Mouse (Mus musculus) left cerebral cortex, postnatal 14 days (tissue): ENCODE results near the gene Bmp2k. TPM values are rescaled to one million over a fixed set of nuclear protein-coding genes. Genes with fewer than 3 reads are reported as not detected.

Experiments used
- DNase-seq, 2 experiments: peaks; one replicate each; pipeline ENCODE4 v3.0.0; 2021 to 2022; ENCODE audit warnings: low spot score in 2 of 2, mixed read lengths in 1 of 2
- intact Hi-C: fragments of 180-260 bp; cut with DNase I; formaldehyde crosslinking; loops from one replicate; pipeline ENCODE4 v1.15.1; 2025
- total RNA-seq, 2 experiments: library from RNA; stranded (reverse); gene quantifications; 2 replicates each; pipeline ENCODE4 v1.2.3; 2021

The Bmp2k gene
- total RNA-seq, 2 experiments from 2014 or later = 12.8 to 13.5 TPM

- intact Hi-C loops = no loop called here
- DNase-seq = no peak
These were observed 87.6 kb downstream of the Bmp2k start for GRCm38 (mm10) chr5:97085071-97085470.

- no peak for DNase-seq
These were observed 89.6 kb downstream of the Bmp2k start for GRCm38 (mm10) chr5:97087030-97087630.

GRCm38 (mm10) chr5:97087746-97088145 is 90.3 kb downstream of the Bmp2k start:
- DNase-seq = no peak
- intact Hi-C loops = no loop called here

More at GRCm38 (mm10) chr5:97087030-97087630, 89.6 kb downstream of the Bmp2k start:
- intact Hi-C loops = no loop called here

GRCm38 (mm10) chr5:97088231-97088630 is 90.7 kb downstream of the Bmp2k start:
- intact Hi-C loops = no loop called here
- no peak for DNase-seq

DNA sequence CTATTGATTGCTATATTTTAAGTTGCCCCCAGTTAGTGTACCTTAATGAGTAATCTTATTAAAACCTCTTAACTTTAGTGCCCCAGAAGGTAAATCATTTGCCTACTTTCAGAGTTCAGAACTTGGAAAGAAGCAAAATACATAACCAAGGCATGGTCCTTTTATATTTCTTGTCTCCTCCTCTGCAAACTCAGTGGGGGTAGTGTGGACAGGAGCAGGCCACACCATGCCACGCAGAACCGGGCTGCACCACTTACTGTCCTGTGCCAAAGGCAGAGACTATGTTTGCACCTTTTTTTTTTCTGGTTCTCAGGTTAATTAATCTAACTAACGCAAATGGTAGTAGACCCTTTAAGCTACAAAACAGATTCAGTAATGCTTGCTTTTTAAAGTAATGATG is 91.9 kb downstream of the Bmp2k start:
- no peak for DNase-seq
- intact Hi-C loops = no loop called here

- DNase-seq = no peak
- intact Hi-C loops = no loop called here
These were observed 92.7 kb downstream of the Bmp2k start for GRCm38 (mm10) chr5:97090034-97090784.

- DNase-seq = no peak
These were observed 95.5 kb downstream of the Bmp2k start for GRCm38 (mm10) chr5:97092970-97093369.

GRCm38 (mm10) chr5:97095335-97095734 is 97.8 kb downstream of the Bmp2k start:
- intact Hi-C loops = no loop called here
- no peak for DNase-seq

More at GRCm38 (mm10) chr5:97092970-97093369, 95.5 kb downstream of the Bmp2k start:
- intact Hi-C loops = no loop called here

DNA sequence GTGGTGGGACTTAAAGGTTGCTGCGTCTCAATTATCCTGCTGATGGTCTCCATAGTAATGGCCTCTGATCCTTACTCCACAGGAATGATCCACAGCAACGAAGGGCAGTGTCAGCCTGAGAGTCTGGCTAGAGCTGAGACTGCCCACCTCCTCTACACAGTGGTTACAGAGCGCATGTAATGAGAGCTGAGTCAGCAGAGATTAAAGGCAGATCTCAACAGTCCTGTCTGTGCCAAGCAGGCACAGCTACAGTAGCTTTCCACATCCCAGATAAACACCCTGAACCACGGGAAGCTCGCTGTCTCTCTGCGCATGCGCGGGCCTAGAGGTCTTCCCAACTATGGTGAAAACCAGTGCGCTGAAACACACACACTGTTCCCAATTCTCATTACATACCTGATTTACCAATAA is 100.1 kb downstream of the Bmp2k start:
- no peak for DNase-seq
- intact Hi-C loops = no loop called here

DNA sequence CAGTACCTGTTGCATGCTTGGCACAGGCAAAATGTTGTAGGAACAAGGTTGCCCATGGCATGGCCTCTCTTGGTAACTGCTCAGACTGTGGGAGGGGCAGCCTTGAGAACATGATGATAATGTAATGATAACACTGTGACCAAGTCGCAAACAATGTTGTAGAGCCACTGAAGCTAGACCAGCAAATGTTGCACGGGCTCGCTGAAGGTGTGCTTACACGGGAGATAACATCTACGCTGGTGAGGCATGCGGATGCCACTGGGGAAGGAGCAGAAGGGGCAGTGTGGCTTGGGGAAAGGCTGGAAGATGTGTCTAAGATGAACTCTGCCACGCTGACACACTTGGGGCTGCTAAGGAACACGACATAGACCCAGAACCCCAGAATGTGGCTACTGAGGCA is 102.5 kb downstream of the Bmp2k start:
- intact Hi-C loops = no loop called here
- DNase-seq = no peak

GRCm38 (mm10) chr5:97108333-97108732 is 110.8 kb downstream of the Bmp2k start:
- intact Hi-C loops = no loop called here

GRCm38 (mm10) chr5:97110133-97110532 is 112.6 kb downstream of the Bmp2k start:
- intact Hi-C loops = no loop called here

More at GRCm38 (mm10) chr5:97108333-97108732, 110.8 kb downstream of the Bmp2k start:
- DNase-seq = no peak

GRCm38 (mm10) chr5:97110697-97111096 is 113.2 kb downstream of the Bmp2k start:
- intact Hi-C loops = no loop called here
- DNase-seq = peak in 1 of 2 experiments; percentile 17

More at GRCm38 (mm10) chr5:97110133-97110532, 112.6 kb downstream of the Bmp2k start:
- DNase-seq = no peak

GRCm38 (mm10) chr5:97111207-97111910 is 113.9 kb downstream of the Bmp2k start, which contains the start of gene Paqr3:
Gene Paqr3, minus strand, starts transcription at chr5:97111596.
- DNase-seq = peak; percentile 95 to 98
- intact Hi-C loops = no loop called here

DNA sequence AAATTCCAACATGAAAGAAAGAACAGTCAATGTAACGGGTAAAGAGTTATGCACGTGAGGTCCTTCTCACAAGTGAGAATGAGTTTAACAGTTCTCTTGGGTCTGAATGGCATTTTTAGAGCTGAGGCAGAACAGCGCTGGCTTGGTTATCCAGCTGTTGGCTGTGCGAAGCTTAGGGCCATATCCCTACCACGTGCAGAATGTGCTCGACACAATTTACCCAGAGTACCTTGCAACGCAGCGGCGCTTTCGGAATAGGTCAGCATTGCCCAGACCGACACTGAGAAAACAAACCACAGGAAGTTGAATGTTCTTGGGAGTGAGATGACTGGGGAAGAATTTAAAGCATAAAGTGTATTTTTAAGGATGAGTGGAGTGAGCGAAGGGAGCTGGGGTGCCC is 127.5 kb downstream of the Bmp2k start:
- intact Hi-C loops = loop anchor here (5.0 to 10.0 kb wide), 4 partner anchors 472 to 1750 kb away; partner anchors contain the start of gene Cfap299
- DNase-seq = no peak

DNA sequence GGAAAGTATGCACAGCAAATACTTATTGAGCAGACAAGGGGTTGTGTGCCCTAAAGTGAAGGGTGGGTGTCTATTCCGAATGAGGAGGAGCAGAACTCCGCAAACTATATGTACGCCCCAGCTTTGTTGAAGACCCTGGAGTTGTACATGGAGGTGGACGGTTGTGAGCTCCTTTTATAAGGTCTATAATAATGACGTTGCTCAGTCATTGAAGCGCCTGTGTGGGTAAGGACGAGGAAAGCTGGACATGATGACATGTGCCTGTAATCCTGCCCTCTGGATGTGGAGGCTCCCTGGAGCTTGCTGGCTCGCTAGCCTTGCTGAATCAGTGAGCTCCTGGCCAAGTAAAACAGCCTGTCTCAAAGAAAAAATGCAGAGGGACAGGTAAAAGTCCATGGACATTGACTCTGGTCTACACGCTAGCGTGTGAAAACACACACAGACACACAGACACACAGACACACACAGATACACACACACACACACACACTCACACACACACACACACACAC is 128.0 kb downstream of the Bmp2k start:
- DNase-seq = no peak
- intact Hi-C loops = loop anchor here (5.0 to 10.0 kb wide), 4 partner anchors 472 to 1749 kb away; partner anchors contain the start of gene Cfap299

- DNase-seq = peak; percentile 49 to 67
These were observed 128.5 kb downstream of the Bmp2k start for GRCm38 (mm10) chr5:97126005-97126404.

DNA sequence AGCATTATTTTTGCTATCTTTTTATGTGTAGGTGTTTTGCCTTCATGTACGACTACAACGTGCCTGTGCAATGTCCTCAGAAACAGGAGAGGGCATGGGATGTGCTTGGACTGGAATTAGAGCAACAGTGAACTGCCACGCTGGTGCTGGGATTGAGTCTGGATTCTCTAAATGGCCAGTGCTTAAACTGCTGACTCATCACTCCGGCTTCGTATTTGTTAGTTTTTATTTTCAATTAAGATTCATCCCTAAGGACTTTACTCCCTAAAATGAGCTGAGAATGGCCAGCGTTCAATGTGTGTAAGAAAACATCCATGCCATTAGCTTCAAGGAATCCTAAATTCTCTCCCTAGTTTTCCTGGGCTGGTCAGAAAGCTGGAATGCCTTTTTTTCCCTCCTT is 129.8 kb downstream of the Bmp2k start:
- DNase-seq = no peak
- intact Hi-C loops = loop anchor here (5.0 to 10.0 kb wide), 4 partner anchors 470 to 1748 kb away; partner anchors contain the start of gene Cfap299

More at GRCm38 (mm10) chr5:97126005-97126404, 128.5 kb downstream of the Bmp2k start:
- intact Hi-C loops = loop anchor here (5.0 to 10.0 kb wide), 4 partner anchors 471 to 1749 kb away; partner anchors contain the start of gene Cfap299
